Mouse (Mus musculus) G1E (cell line): ENCODE results near the gene Eps8.

Experiments used
- CTCF ChIP-seq: IDR thresholded peaks from 2 replicates; pipeline ENCODE4 v1.5.1; 2012; ENCODE audit warnings: low read depth, low read length, inconsistent platforms, mixed read lengths
- GATA2 ChIP-seq: IDR thresholded peaks from 2 replicates; pipeline ENCODE4 v1.6.1; 2012; ENCODE audit warnings: low read depth, low read length, inconsistent platforms, borderline replicate concordance

DNA sequence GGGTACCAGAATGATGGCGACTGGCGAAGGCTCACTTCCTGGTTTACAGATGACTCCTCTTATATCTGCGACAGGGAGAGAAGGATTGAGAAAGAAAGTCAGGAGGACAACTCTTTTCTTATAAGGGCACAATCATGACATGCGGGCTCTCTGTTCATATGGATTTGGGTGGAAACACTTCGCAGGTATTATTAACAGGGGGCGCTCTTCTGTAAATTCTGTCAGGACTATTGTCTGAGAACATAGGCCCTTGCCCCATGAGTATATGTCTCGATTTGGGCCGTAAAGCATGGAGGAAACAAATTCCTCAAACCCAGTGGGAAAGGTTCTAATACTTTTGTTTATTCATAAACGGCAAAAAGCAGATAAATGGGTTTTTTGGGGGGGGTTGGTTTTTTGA is 16.1 kb upstream of the Eps8 start:
- TF ChIP-seq GATA2, result no peak
- TF ChIP-seq CTCF, result no peak
